Mouse (Mus musculus): Measurements from ENCODE around the gene Clk3.

Gene Clk3

GRCm38 (mm10) chr9:57765364-57766351 is at the start of gene Clk3:
Gene Clk3 (minus strand): TSS chr9:57765860.
- DNase-seq (ENCODE audit: low spot score) = peak; percentile 61

GRCm38 (mm10) chr9:57814866-57815265 is 49.2 kb upstream of the Clk3 start:
- no peak for DNase-seq (ENCODE audit: low spot score)

GRCm38 (mm10) chr9:57814014-57814413 is 48.4 kb upstream of the Clk3 start:
- no peak for DNase-seq (ENCODE audit: low spot score)

- DNase-seq (ENCODE audit: low spot score) = no peak
These were observed 46.4 kb upstream of the Clk3 start for GRCm38 (mm10) chr9:57811793-57812733.

- DNase-seq (ENCODE audit: low spot score) = no peak
These were observed 45.0 kb upstream of the Clk3 start for GRCm38 (mm10) chr9:57810691-57811090.

- DNase-seq (ENCODE audit: low spot score) = no peak
These were observed 43.2 kb upstream of the Clk3 start for GRCm38 (mm10) chr9:57808771-57809310.

GRCm38 (mm10) chr9:57807174-57807651 is 41.6 kb upstream of the Clk3 start:
- no peak for DNase-seq (ENCODE audit: low spot score)

- no peak for DNase-seq (ENCODE audit: low spot score)
These were observed 40.4 kb upstream of the Clk3 start for GRCm38 (mm10) chr9:57806066-57806481.

GRCm38 (mm10) chr9:57805087-57805737 is 39.6 kb upstream of the Clk3 start:
- no peak for DNase-seq (ENCODE audit: low spot score)

- peak; percentile 69 for DNase-seq (ENCODE audit: low spot score)
These were observed 38.2 kb upstream of the Clk3 start for GRCm38 (mm10) chr9:57803839-57804238.

- peak; percentile 13 for DNase-seq (ENCODE audit: low spot score)
These were observed 37.4 kb upstream of the Clk3 start for GRCm38 (mm10) chr9:57803047-57803446.

- peak; percentile 40 for DNase-seq (ENCODE audit: low spot score)
These were observed 34.8 kb upstream of the Clk3 start for GRCm38 (mm10) chr9:57800325-57800975.

- peak; percentile 47 for DNase-seq (ENCODE audit: low spot score)
These were observed 33.1 kb upstream of the Clk3 start for GRCm38 (mm10) chr9:57798725-57799253.

- DNase-seq (ENCODE audit: low spot score) = no peak
These were observed 31.8 kb upstream of the Clk3 start for GRCm38 (mm10) chr9:57797456-57797855.

GRCm38 (mm10) chr9:57789733-57790132 is 24.1 kb upstream of the Clk3 start:
- no peak for DNase-seq (ENCODE audit: low spot score)

GRCm38 (mm10) chr9:57782656-57783055 is 17.0 kb upstream of the Clk3 start:
- DNase-seq (ENCODE audit: low spot score) = no peak

- no peak for DNase-seq (ENCODE audit: low spot score)
These were observed 10.1 kb upstream of the Clk3 start for GRCm38 (mm10) chr9:57775736-57776135.

- no peak for DNase-seq (ENCODE audit: low spot score)
These were observed 9.4 kb upstream of the Clk3 start for GRCm38 (mm10) chr9:57775026-57775425.

GRCm38 (mm10) chr9:57774168-57774567 is 8.5 kb upstream of the Clk3 start:
- DNase-seq (ENCODE audit: low spot score) = peak; percentile 33

- DNase-seq (ENCODE audit: low spot score) = no peak
These were observed 8.1 kb upstream of the Clk3 start for GRCm38 (mm10) chr9:57773754-57774153.

GRCm38 (mm10) chr9:57770836-57771235 is 5.2 kb upstream of the Clk3 start:
- no peak for DNase-seq (ENCODE audit: low spot score)

Measured in lung, postnatal 25 days (tissue).